Mouse (Mus musculus): ENCODE data around the gene Tango2. TPM values are rescaled to one million over a fixed set of nuclear protein-coding genes. Genes with fewer than 3 reads are reported as not detected.

Gene Tango2
- total and polyA plus RNA-seq, 3 experiments: 3.8 to 10.8 (median 9.6) TPM

- TF ChIP-seq MAFK (IDR thresholded peaks at IDR 0.05; ENCODE audit: insufficient replicate concordance, low read length) (no peak), TCF12 (IDR thresholded peaks at IDR 0.05; ENCODE audit: low read depth, low read length) (peak; percentile 93), JUN (IDR thresholded peaks at IDR 0.05; ENCODE audit: insufficient read depth, low read depth, low read length) (no peak), MXI1 (IDR thresholded peaks at IDR 0.05; ENCODE audit: low read depth, low read length) (peak; percentile 75)
Measured at GRCm38 (mm10) chr16:18343778-18344177, 4.1 kb downstream of the Tango2 start (continued).

- no peak for DNase-seq (ENCODE audit: extremely low read depth)
- H3K9ac ChIP-seq (ENCODE audit: insufficient read depth, low read depth): peak overlapping the region; percentile 63
- H3K9me3 ChIP-seq (replicated peaks; ENCODE audit: low read length): no peaks in the 10 kb centered on the region
- dilution Hi-C loops (cut with MboI; ENCODE audit: extremely low pct_ligation_motif_present, extremely low pct_unique_long_range_greater_than_20kb, low sequenced_read_pairs): no loop called here
- H3K4me1 ChIP-seq (ENCODE audit: control insufficient read depth in 1 of 2, insufficient read depth in 2 of 2): peaks cover 9 to 30% of the 10 kb centered on the region in 2 experiments
- H3K27me3 ChIP-seq (replicated peaks): peaks cover 21% of the 10 kb centered on the region
- peaks cover 4 to 6% of the 10 kb centered on the region in 2 experiments for H3K36me3 ChIP-seq (replicated peaks in 1 of 2; ENCODE audit: control insufficient read depth in 1 of 2, insufficient read depth in 1 of 2, low read length in 1 of 2)
- peak overlapping the region; percentile 64 to 83 (median 70) for H3K4me3 ChIP-seq (replicated peaks in 1 of 3; ENCODE audit: low read depth in 2 of 3, low read length in 2 of 3, poor library complexity in 1 of 3)
- TF ChIP-seq MAX (IDR thresholded peaks at IDR 0.05; ENCODE audit: low read length) (0 out of 2 replicates have a peak, but pooled peaks have one; percentile 8), E2F4 (IDR thresholded peaks at IDR 0.05; ENCODE audit: insufficient replicate concordance, low read depth, low read length) (no peak)
- H3K79me2 ChIP-seq (replicated peaks; ENCODE audit: control insufficient read depth, extremely low read depth, insufficient read depth, poor library complexity, severe bottlenecking): no peaks in the 10 kb centered on the region
- H3K27ac ChIP-seq (ENCODE audit: insufficient read depth, low read depth): no peak overlapping the region
- in situ Hi-C loops (cut with MboI; ENCODE audit: low pct_ligation_motif_present, low pct_unique_long_range_greater_than_20kb, low sequenced_read_pairs): no loop called here
- H3K4me2 ChIP-seq (ENCODE audit: insufficient read depth, low read depth, poor library complexity, severe bottlenecking): peak overlapping the region; percentile 67
Measured at GRCm38 (mm10) chr16:18342650-18343570, 5.0 kb downstream of the Tango2 start.

- H3K4me2 ChIP-seq (ENCODE audit: insufficient read depth, low read depth, poor library complexity, severe bottlenecking): no peak overlapping the region
- TF ChIP-seq POLR2A (IDR thresholded peaks at IDR 0.05; ENCODE audit: low read depth, low read length) (no peak), HCFC1 (IDR thresholded peaks at IDR 0.05; ENCODE audit: low read depth, low read length) (no peak), CTCF (conservative IDR thresholded peaks at IDR 0.05 in 1 of 2, IDR thresholded peaks at IDR 0.05 in 1 of 2; ENCODE audit: low read depth in 2 of 2, low read length in 2 of 2) (no peak), TCF12 (IDR thresholded peaks at IDR 0.05; ENCODE audit: low read depth, low read length) (no peak), ELF1 (IDR thresholded peaks at IDR 0.05; ENCODE audit: low read depth, low read length) (no peak), JUN (IDR thresholded peaks at IDR 0.05; ENCODE audit: insufficient read depth, low read depth, low read length) (no peak), BHLHE40 (IDR thresholded peaks at IDR 0.05; ENCODE audit: low read depth, low read length) (no peak), MAZ (IDR thresholded peaks at IDR 0.05; ENCODE audit: low read depth, low read length) (no peak), USF2 (conservative IDR thresholded peaks at IDR 0.05; ENCODE audit: low read depth, low read length) (no peak), MXI1 (IDR thresholded peaks at IDR 0.05; ENCODE audit: low read depth, low read length) (no peak), KAT2A (IDR thresholded peaks at IDR 0.05; ENCODE audit: insufficient replicate concordance, low read length) (no peak), POLR2AphosphoS2 (IDR thresholded peaks at IDR 0.05; ENCODE audit: low read depth, low read length) (no peak), TBP (conservative IDR thresholded peaks at IDR 0.05; ENCODE audit: low read depth, low read length) (no peak), MAX (IDR thresholded peaks at IDR 0.05; ENCODE audit: low read length) (no peak), JUND (conservative IDR thresholded peaks at IDR 0.05; ENCODE audit: low read depth, low read length) (no peak), RCOR1 (conservative IDR thresholded peaks at IDR 0.05; ENCODE audit: low read depth, low read length) (no peak), MEF2A (IDR thresholded peaks at IDR 0.05; ENCODE audit: borderline replicate concordance, low read depth, low read length) (no peak), NELFE (IDR thresholded peaks at IDR 0.05; ENCODE audit: low read depth, low read length) (no peak)
- no peak for DNase-seq (ENCODE audit: extremely low read depth)
- dilution Hi-C loops (cut with MboI; ENCODE audit: extremely low pct_ligation_motif_present, extremely low pct_unique_long_range_greater_than_20kb, low sequenced_read_pairs) (no loop called here), in situ Hi-C loops (cut with MboI; ENCODE audit: low pct_ligation_motif_present, low pct_unique_long_range_greater_than_20kb, low sequenced_read_pairs) (no loop called here)
- H3K9ac ChIP-seq (ENCODE audit: insufficient read depth, low read depth): no peak overlapping the region
- H3K4me1 ChIP-seq (ENCODE audit: control insufficient read depth in 1 of 2, insufficient read depth in 2 of 2): peaks cover 9 to 24% of the 10 kb centered on the region in 2 experiments
- no peak overlapping the region for H3K4me3 ChIP-seq (replicated peaks in 1 of 3; ENCODE audit: low read depth in 2 of 3, low read length in 2 of 3, poor library complexity in 1 of 3)
- H3K9me3 ChIP-seq (replicated peaks; ENCODE audit: low read length): no peaks in the 10 kb centered on the region
- peaks cover 16% of the 10 kb centered on the region for H3K27me3 ChIP-seq (replicated peaks)
- no peak overlapping the region for H3K27ac ChIP-seq (ENCODE audit: insufficient read depth, low read depth)
- H3K36me3 ChIP-seq (replicated peaks in 1 of 2; ENCODE audit: control insufficient read depth in 1 of 2, insufficient read depth in 1 of 2, low read length in 1 of 2): peaks cover 4 to 12% of the 10 kb centered on the region in 2 experiments
- H3K79me2 ChIP-seq (replicated peaks; ENCODE audit: control insufficient read depth, extremely low read depth, insufficient read depth, poor library complexity, severe bottlenecking): no peaks in the 10 kb centered on the region
Measured at GRCm38 (mm10) chr16:18342076-18342475, 5.8 kb downstream of the Tango2 start.
